Mouse (Mus musculus) kidney, postnatal 25 days (tissue): ENCODE measurements around the gene Slc27a5.

ENCODE experiments used
- DNase-seq, 2 experiments: peaks; one replicate each; pipeline ENCODE4 v3.0.0; 2021; ENCODE audit warnings: mixed read lengths in 2 of 2

Gene Slc27a5

GRCm38 (mm10) chr7:13023928-13024731 is 26.1 kb upstream of the Slc27a5 start:
- peak; percentile 92 to 94 for DNase-seq

DNA sequence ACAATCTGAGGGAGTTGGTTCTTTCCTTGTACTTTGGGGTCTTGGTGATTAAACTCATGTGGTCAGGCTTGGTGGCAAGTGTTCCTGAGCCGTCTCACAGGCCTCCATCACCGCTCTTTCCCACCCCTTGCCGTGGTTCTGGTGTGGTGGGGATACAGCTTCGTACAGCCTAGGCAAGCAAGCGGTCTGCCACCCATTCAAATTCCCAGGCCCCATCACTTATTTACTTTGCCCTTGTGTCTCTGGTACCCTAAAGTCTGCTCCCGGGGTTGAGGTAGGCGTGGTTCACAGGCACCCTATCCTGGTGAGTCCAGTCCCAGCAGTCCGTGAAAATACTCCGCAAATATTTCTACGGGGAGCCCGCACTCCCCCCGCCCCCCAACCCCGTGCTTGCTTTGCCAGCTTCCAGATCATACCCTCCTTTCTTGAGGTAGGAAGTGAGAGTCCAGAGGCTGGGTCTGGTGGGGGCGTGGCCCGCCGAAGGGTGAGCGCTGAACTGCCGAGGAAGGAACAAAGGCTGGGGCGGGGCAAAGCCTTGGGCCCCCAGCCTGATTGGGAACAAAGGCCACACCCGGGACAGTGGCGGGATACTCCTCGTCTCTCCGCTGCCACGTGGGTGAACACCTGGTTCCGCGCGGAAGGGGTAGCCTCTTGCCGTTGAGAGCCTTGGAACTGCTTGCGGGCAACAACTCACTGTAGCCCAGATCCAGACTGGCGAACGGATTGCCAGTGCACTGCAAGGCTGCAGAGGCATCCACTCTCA is 25.0 kb upstream of the Slc27a5 start:
- peak; percentile 77 to 91 for DNase-seq

GRCm38 (mm10) chr7:13015217-13015616 is 17.2 kb upstream of the Slc27a5 start:
- DNase-seq, result no peak

DNA sequence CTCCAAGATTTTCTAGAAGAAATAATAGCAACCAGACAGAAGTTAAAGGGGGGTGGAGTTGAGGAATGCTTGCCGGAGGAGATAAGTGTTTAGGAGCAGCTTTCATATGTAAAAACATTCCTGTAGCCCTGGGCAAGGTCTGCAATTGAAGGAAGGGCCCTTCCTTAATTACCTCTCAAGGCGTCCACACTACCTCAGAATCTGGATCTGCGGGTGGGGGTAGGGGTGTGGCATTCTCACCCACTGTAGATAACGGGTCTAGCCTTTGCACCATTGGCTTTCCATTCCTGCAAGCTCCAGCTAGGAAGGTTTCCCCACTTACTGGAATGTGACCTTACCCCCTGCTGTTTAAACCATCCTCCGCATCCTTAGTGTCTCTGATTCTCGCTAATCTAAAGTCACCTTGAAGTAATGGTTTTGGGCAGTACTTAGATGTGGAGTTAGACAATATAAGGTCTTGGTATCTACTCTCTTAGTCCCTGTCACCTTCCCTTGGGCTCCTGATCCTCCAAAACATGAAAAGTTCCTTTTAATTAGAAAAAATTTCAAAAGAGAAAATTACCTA is 16.4 kb upstream of the Slc27a5 start:
- no peak for DNase-seq

GRCm38 (mm10) chr7:13013671-13014070 is 15.7 kb upstream of the Slc27a5 start:
- DNase-seq, result no peak

GRCm38 (mm10) chr7:13010005-13010908 is 12.3 kb upstream of the Slc27a5 start, which contains the start of gene Zbtb45:
Gene Zbtb45 (minus strand): TSS chr7:13010034.
- DNase-seq, result no peak

DNA sequence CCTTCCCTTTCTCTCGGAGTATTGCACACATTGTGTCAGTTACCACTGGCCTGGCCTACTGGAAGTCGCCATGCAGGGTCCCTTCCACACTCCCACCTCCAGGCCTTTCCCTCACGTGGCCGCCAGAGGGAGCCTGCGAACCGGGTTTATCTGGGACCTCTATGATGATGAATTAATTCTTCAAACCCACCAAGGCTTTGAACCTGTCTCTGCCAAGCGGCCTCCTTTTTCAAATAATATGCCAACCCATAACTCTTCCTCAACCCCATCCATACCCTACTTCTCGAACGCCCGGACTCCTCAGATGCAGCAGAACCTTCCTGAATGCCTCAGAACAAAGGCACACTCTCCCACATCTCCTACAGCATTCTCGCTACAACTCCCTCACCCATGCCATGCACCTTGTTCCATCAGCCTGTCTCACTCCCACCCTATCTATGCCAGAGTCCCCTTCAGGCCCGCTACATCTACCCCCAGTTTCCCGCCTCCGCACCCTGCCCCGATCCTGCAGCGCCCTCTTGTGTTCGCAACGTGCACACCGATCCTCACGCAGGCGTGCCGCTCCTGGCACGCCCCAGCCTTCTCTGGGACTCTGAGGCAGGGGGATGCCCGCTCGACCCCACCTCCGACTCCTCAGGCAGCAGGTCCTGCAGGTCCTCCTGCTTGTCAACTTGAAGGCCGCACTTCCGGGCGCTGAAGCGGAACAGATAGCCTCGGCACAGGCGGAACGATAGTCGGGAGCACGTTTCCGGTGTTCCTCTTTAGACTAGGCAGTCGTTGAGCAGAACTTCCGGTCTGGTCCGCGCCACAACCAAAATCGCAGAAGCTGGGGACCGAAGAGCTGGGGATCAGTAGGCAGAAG is 11.4 kb upstream of the Slc27a5 start:
- peak; percentile 93 to 96 for DNase-seq

- DNase-seq, result no peak
Measured at GRCm38 (mm10) chr7:13007341-13008092, 9.5 kb upstream of the Slc27a5 start.

GRCm38 (mm10) chr7:13006531-13006930 is 8.5 kb upstream of the Slc27a5 start:
- peak; percentile 49 for DNase-seq

DNA sequence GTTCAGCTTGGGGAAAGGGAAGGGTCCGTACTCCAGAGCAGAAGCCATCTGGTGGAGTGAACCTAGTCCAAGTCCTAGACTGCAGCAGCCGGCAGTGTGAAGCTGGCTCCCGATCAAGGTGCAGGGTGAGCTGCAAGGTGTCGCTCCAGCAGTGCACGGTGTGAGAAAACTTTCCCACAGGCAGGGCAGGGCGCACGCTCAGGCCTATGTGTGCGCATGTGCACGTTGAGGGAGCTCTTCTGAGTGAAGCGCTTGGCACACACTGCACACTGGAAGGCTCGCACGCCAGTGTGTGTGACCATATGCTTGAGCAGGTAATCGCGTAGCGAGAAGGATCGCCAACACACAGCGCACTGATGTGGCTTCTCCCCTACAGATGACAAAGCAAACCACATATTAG is 8.0 kb upstream of the Slc27a5 start:
- no peak for DNase-seq

DNA sequence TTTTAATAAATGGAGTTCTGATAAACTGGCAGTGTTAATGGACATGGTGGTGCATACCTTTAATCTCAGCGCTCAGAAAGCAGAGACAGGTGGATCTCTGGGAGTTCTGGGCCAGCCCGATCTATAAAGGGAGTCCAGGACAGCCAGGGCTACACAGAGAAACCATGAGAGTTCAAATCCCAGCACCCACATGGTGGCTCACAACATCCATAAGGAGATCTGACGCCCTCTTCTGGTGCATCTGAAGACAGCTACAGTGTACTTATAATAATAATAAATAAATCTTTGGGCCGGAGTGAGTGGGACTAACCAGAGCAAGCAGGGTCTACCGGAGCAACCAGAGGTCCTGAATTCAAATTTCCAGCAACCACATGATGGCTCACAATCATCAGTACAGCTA is 5.4 kb upstream of the Slc27a5 start:
- DNase-seq, result no peak

DNA sequence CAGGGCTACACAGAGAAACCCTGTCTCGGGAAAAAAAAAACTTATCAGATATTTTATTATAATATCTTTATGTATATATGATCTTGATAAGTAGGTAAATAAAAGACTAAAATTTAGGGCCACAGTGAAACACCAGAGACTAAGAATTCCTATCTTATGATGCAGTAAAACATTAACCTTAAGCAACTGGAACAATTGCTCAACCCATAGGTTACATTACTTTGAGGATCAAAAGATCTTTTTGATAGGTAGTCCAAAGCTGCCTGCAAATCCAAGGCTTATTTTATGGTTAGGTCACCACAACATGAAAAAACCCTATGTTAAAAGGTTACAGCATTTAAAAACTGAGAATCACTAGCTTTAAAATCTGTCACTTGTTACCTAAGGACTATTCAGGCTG is 3.6 kb upstream of the Slc27a5 start:
- no peak for DNase-seq

- DNase-seq, result no peak
Measured at GRCm38 (mm10) chr7:12998851-12999250, 859 bp upstream of the Slc27a5 start, which contains the start of gene Trim28. Gene Trim28 (plus strand): TSS chr7:12999114.

DNA sequence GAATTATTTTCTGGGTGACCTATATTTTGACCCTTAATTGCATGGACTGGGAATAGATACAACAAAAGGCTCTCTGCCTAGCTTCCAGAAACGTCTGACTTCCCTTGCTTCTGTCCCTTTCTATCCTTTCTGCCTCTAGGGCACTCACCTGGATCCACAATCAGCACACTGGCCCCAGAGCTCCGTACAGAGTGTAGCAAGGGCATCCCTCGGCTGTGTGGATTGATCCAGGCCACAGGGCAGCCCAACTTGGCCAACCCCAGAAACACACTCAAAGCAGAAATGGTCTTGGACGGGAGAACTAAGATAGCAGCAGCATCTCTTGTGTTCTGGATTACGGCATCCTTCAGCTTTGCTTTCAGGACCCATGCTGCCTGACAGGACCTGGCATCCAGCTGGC is 762 bp downstream of the Slc27a5 start:
- no peak for DNase-seq

- DNase-seq, result no peak
Measured at GRCm38 (mm10) chr7:12995862-12996261, 2.1 kb downstream of the Slc27a5 start.

DNA sequence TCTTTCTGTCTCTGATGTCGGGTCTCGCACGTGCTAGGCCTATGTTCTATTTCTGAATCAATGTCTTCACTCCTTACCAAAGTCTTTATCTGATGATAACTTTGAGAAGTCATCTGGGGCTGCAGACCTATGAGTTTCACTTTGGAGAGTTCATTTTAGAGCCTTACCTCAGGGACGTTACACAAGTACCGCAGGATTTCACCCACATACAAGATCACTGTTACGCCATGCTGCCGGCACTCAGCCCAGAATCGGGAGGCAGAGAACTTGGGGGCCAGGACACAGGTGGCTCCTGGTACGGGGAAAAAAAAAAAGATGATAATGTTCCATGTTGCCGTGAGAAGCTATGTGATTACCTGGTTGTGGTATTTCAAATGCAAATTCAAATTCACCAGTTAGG is 4.8 kb downstream of the Slc27a5 start:
- DNase-seq, result no peak

- peak in 1 of 2 experiments; percentile 43 for DNase-seq
Measured at GRCm38 (mm10) chr7:12992222-12992621, 5.8 kb downstream of the Slc27a5 start.

GRCm38 (mm10) chr7:12987409-12988189 is 10.4 kb downstream of the Slc27a5 start:
- no peak for DNase-seq

- no peak for DNase-seq
Measured at GRCm38 (mm10) chr7:12986906-12987305, 11.1 kb downstream of the Slc27a5 start.

DNA sequence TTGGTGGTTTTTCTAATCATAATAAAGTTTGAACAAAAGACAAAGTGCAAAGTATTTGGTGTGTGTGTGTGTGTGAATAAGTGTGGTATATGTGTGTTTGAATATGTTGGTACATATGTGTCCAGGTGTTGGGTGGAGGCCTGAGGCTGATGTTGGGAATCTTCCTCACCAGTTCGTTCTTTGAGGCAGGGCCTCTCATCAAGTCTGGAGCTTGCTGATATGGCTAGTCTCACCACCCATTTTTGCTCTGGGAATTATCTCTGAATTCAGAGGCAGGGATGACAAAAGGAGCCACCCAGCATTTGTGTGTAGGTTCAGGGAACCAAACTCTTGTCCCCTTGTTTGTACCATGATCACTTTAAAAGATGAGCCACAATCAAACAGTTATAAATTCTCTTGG is 12.3 kb downstream of the Slc27a5 start:
- no peak for DNase-seq
